Mouse (Mus musculus): ENCODE data around the gene Nr0b1.

Gene Nr0b1

GRCm38 (mm10) chrX:86191614-86192419, at the start of gene Nr0b1:
Nr0b1 (plus strand) TSS chrX:86191764.
- DNase-seq (ENCODE audit: low read depth) = no peak

DNA sequence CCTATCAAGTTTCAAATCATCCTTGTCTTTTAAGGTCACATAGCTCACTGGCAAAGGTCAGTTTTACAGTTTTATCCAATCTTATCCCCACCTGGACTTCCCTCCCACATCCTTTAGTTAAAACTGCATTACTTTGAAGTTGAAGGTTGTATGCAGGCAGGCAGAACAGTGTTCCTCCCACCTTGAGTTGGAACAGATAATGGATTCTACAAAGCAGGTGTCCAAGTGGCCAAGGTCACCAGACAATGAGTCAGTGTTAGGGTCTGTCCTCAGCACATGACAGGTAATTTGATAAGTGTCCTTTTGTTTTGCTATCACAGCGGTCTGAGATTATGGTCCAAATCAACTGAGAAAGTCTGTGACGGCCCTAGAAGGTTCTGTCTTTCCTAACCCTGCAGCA, 4.3 kb upstream of the Nr0b1 start:
- DNase-seq (ENCODE audit: low read depth) = no peak

- DNase-seq (ENCODE audit: low read depth) = no peak
These were observed 943 bp downstream of the Nr0b1 start for GRCm38 (mm10) chrX:86192420-86192994.

DNA sequence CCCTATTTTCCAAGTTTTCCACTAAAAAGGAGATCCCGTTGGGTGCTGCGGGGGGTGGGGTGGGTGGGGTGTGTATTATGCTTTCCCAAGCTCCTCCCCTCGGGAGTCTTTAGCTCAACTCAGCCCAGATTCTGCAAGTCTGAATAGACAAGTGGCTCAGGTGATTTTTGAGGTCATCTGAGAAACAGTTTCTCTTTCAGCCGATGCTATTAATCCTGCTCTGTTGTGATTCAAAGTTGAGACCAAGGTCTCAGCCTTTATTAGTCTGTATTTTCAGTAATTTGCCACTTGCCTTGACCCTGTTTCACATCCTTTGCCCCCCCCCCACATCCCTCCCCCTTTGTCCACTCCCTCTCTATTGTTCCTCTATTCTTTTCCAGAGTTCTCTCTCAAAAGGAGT, 1.8 kb downstream of the Nr0b1 start:
- no peak for DNase-seq (ENCODE audit: low read depth)

- DNase-seq (ENCODE audit: low read depth) = no peak
These were observed 45.7 kb downstream of the Nr0b1 start for GRCm38 (mm10) chrX:86237246-86237645.

All from NIH3T3 (cell line).